Mouse (Mus musculus) c-Kit-positive CD71-negative TER-119-negative erythroid progenitor cells, embryonic 14.5 days (primary cell): Measurements from ENCODE around the gene Zfp810.

ENCODE experiments used
- DNase-seq: peaks from one replicate; pipeline ENCODE4 v3.0.0-alpha.2; 2013; ENCODE audit warnings: low read depth

The Zfp810 gene

DNA sequence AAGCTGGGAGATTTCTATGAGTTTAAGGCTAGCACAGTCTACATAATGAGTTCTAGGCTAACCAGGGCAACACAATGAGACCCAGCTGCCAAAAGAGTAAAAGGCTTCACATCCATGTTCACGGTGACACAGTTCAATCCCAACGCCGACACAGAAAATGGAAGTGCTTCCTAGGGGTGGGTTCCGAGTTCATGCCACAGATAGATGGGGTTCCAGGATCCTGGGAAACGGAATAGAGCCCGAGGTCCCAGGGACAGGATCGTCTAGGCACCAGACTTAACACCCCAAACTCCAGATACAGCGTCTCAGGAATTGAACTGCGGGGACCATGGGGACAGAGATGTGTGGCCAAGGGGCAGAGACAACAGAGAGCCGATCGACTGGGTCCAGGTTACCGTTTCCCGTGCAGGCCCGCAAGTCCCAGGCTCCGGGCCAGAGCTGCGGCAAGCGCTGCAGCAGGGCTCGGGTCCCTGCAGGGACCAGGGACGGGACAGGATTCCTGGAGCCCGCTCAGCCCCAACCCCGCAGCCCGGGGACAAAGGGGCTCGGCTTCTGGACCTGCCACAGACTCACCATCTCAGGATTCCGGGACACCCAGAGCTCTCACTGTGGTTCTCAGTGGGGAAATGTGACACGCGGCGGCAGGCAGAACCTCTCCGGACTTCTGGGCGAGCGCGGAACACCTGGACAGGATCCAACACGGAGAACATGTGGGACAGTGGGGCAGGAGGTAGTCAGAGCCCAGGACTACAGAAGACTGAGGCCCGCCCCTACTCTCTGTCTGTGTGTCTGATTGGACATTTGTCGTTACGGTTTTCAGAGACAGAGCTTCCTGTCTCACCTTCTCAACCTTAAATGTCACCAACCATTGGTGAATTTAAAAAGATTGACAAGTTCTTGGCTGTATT is 48.0 kb downstream of the Zfp810 start, which contains the start of gene Zfp599:
Gene Zfp599, minus strand, starts transcription at position 712 of the 908 bp plus-strand sequence.
- peak; percentile 53 for DNase-seq

DNA sequence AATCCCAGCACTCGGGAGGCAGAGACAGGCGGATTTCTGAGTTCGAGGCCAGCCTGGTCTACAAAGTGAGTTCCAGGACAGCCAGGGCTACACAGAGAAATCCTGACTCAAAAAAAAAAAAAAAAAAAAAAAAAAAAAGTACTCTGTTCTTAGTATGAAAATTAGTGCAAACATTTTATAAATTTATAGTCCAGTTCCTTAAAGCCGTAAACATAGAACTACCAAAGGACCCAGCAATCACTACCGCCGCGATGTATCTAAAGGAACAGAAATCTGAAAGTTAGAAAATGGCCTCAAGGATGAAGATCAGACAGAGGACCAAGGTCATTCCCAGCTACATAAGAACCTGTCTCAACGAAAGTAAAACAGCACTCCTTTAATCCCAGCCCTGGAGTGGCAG is 48.7 kb downstream of the Zfp810 start:
- no peak for DNase-seq

DNA sequence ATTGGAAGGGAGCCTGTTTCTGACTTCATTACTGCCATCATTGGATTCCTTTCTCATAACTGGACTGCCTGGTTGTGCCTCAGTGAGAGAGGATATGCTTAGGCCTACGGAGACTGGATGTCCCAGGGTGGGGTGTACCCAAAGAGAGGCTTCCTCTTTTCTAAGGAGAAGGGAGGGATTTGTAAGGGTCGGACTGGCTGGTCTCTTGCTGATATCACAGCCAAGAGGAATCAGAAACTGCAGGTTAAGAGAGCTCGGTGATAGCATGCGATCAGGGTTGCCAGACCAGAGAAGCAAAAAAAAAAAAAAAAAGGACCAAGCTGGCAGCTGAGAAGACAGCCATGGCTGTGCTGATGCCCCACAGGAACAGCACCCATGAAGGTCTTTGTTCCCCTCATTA is 50.9 kb downstream of the Zfp810 start:
- no peak for DNase-seq

- no peak for DNase-seq
Measured at GRCm38 (mm10) chr9:22244242-22244641, 63.2 kb downstream of the Zfp810 start.

- DNase-seq = no peak
Measured at GRCm38 (mm10) chr9:22240001-22240400, 67.4 kb downstream of the Zfp810 start.

GRCm38 (mm10) chr9:22230556-22230955 is 76.9 kb downstream of the Zfp810 start:
- no peak for DNase-seq

DNA sequence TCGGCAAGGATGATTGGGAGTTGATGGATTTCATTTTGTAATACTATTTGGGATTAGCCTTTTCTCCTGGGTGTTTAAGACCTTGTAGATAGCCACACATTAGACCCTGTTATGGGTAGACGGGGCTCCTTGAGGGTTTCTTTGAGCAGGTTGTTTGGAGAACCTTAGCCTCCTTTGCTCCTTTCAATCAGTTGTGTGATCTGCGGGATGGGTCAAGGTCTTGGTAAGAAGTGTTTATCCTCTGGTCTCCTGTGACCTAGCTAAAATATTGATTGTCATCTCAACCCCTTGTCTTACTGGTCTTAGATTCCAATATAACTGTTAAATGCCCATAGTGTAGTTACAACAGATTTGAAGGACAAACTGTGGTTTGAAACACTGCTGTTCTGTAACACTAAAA is 77.4 kb downstream of the Zfp810 start:
- no peak for DNase-seq

GRCm38 (mm10) chr9:22229386-22230026 is 77.9 kb downstream of the Zfp810 start:
- DNase-seq = no peak

DNA sequence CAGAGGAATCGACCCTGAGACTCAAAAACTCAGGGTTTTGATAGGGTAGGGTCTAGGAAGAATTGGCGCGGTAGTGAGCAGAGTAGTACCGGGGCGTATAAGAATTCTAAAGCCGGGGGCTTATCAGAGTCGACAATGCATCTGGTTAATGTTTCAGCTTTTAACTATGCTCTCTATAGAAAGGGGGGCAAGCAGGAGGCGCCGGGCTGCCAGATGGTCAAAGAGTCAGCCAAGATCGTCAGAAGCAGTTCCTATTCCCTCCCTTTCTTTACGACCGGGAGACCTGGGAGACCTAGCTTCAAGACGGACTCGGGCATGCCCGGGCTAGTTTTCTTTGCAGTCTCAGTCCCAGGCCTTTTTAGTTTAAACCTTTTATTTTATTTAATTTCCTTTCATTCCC is 80.6 kb downstream of the Zfp810 start:
- DNase-seq = no peak
